Mouse (Mus musculus): ENCODE data around the gene Rfng. TPM values are rescaled to one million over a fixed set of nuclear protein-coding genes. Genes with fewer than 3 reads are reported as not detected.
"Not testable (repeated sequence)": the region's sequence is repeated elsewhere in the genome, so short reads cannot be mapped to it uniquely, and the experiment has no call there.

The Rfng gene
- total and polyA plus RNA-seq, 3 experiments: 12.7 to 40.7 TPM; not detected in 1

GRCm38 (mm10) chr11:120789355-120789754 is 5.3 kb upstream of the Rfng start:
- Histone ChIP-seq H3K27ac (ENCODE audit: control insufficient read depth, low read depth, low read length) (no peak overlapping the region), H3K4me3 (ENCODE audit: control insufficient read depth in 1 of 2, insufficient read depth in 1 of 2, low read depth in 2 of 2, low read length in 2 of 2) (no peak overlapping the region), H3K9me3 (replicated peaks; ENCODE audit: insufficient read depth, low read length) (no peaks in the 10 kb centered on the region), H3K27me3 (ENCODE audit: control insufficient read depth in 1 of 2, insufficient read depth in 2 of 2, low read length in 2 of 2) (no peaks in the 10 kb centered on the region), H3K4me1 (ENCODE audit: control insufficient read depth in 1 of 2, insufficient read depth in 2 of 2, low read length in 2 of 2) (peaks cover 0 to 12% of the 10 kb centered on the region in 2 experiments; a peak in 1 of 4 replicates), H3K79me2 (ENCODE audit: control insufficient read depth, insufficient read depth, low read length, poor library complexity) (peaks cover 23% of the 10 kb centered on the region), H3K9ac (ENCODE audit: control insufficient read depth, low read depth, low read length, poor library complexity, severe bottlenecking) (no peak overlapping the region), H3K36me3 (ENCODE audit: control insufficient read depth in 1 of 2, insufficient read depth in 2 of 2, low read length in 2 of 2) (peaks cover 7% of the 10 kb centered on the region in 2 experiments)
- no peak for TF ChIP-seq ETS1 (IDR thresholded peaks at IDR 0.05; ENCODE audit: low read depth, low read length)
- TF ChIP-seq MAFK (IDR thresholded peaks at IDR 0.05; ENCODE audit: borderline replicate concordance, low read depth, low read length): no peak
- TF ChIP-seq ELF1 (IDR thresholded peaks at IDR 0.05; ENCODE audit: low read depth, low read length): no peak
- peak in 1 of 2 experiments; percentile 61; a peak in 2 of 4 replicates for TF ChIP-seq POLR2A (IDR thresholded peaks at IDR 0.05; ENCODE audit: control insufficient read depth in 1 of 2, insufficient read depth in 1 of 2, low read depth in 1 of 2, low read length in 2 of 2, poor library complexity in 1 of 2)
- peak; percentile 76; the same call in 1 of the 2 replicates for TF ChIP-seq POLR2AphosphoS2 (IDR thresholded peaks at IDR 0.05; ENCODE audit: low read length)
- no peak for TF ChIP-seq RCOR1 (IDR thresholded peaks at IDR 0.05; ENCODE audit: low read depth, low read length)
- TF ChIP-seq EP300 (IDR thresholded peaks at IDR 0.05; ENCODE audit: low read depth in 1 of 2, low read length in 2 of 2): no peak
- TF ChIP-seq ZMIZ1 (IDR thresholded peaks at IDR 0.05; ENCODE audit: low read depth, low read length): peak; percentile 8; the same call in 1 of the 2 replicates
- TF ChIP-seq MYB (IDR thresholded peaks at IDR 0.05; ENCODE audit: low read depth, low read length): no peak
- TF ChIP-seq CTCF (IDR thresholded peaks at IDR 0.05 in 2 of 3, conservative IDR thresholded peaks at IDR 0.05 in 1 of 3; ENCODE audit: control insufficient read depth in 1 of 3, insufficient read depth in 1 of 3, low read depth in 2 of 3, low read length in 3 of 3, poor library complexity in 1 of 3, severe bottlenecking in 1 of 3): no peak
- DNase-seq (ENCODE audit: low read depth, low spot score): peak; percentile 24

- not testable (repeated sequence) for H3K36me3 ChIP-seq (ENCODE audit: control insufficient read depth in 1 of 2, insufficient read depth in 2 of 2, low read length in 2 of 2); DNase-seq (ENCODE audit: low read depth, low spot score); H3K4me3 ChIP-seq (ENCODE audit: control insufficient read depth in 1 of 2, insufficient read depth in 1 of 2, low read depth in 2 of 2, low read length in 2 of 2); H3K9ac ChIP-seq (ENCODE audit: control insufficient read depth, low read depth, low read length, poor library complexity, severe bottlenecking); H3K27ac ChIP-seq (ENCODE audit: control insufficient read depth, low read depth, low read length); H3K27me3 ChIP-seq (ENCODE audit: control insufficient read depth in 1 of 2, insufficient read depth in 2 of 2, low read length in 2 of 2); H3K9me3 ChIP-seq (replicated peaks; ENCODE audit: insufficient read depth, low read length)
- Histone ChIP-seq H3K79me2 (ENCODE audit: control insufficient read depth, insufficient read depth, low read length, poor library complexity) (peaks cover 26% of the 10 kb centered on the region), H3K4me1 (ENCODE audit: control insufficient read depth in 1 of 2, insufficient read depth in 2 of 2, low read length in 2 of 2) (peaks cover 0 to 12% of the 10 kb centered on the region in 2 experiments; a peak in 1 of 4 replicates)
Observed at GRCm38 (mm10) chr11:120788460-120788859, 4.5 kb upstream of the Rfng start.

- peaks cover 0 to 16% of the 10 kb centered on the region in 2 experiments; a peak in 1 of 4 replicates for H3K4me1 ChIP-seq (ENCODE audit: control insufficient read depth in 1 of 2, insufficient read depth in 2 of 2, low read length in 2 of 2)
- peaks cover 26% of the 10 kb centered on the region for H3K79me2 ChIP-seq (ENCODE audit: control insufficient read depth, insufficient read depth, low read length, poor library complexity)
- no peak for DNase-seq (ENCODE audit: low read depth, low spot score)
- peaks cover 2 to 7% of the 10 kb centered on the region in 2 experiments for H3K36me3 ChIP-seq (ENCODE audit: control insufficient read depth in 1 of 2, insufficient read depth in 2 of 2, low read length in 2 of 2)
- peak overlapping the region; percentile 87 for H3K9ac ChIP-seq (ENCODE audit: control insufficient read depth, low read depth, low read length, poor library complexity, severe bottlenecking)
- no peaks in the 10 kb centered on the region for H3K27me3 ChIP-seq (ENCODE audit: control insufficient read depth in 1 of 2, insufficient read depth in 2 of 2, low read length in 2 of 2)
- peak overlapping the region; percentile 66 to 84 for H3K4me3 ChIP-seq (ENCODE audit: control insufficient read depth in 1 of 2, insufficient read depth in 1 of 2, low read depth in 2 of 2, low read length in 2 of 2)
- no peaks in the 10 kb centered on the region for H3K9me3 ChIP-seq (replicated peaks; ENCODE audit: insufficient read depth, low read length)
- TF ChIP-seq TCF12 (IDR thresholded peaks at IDR 0.05; ENCODE audit: low read depth, low read length) (no peak), ZKSCAN1 (IDR thresholded peaks at IDR 0.05; ENCODE audit: low read depth, low read length) (no peak), MAX (IDR thresholded peaks at IDR 0.05; ENCODE audit: low read length) (peak; percentile 10; the same call in 1 of the 2 replicates), GABPA (IDR thresholded peaks at IDR 0.05; ENCODE audit: low read depth, low read length) (no peak), JUND (IDR thresholded peaks at IDR 0.05; ENCODE audit: low read depth, low read length) (no peak), POLR2AphosphoS2 (IDR thresholded peaks at IDR 0.05; ENCODE audit: low read length) (no peak), KAT2A (conservative IDR thresholded peaks at IDR 0.05; ENCODE audit: low read depth, low read length) (no peak), TAL1 (IDR thresholded peaks at IDR 0.05; ENCODE audit: low read length) (no peak), MYC (IDR thresholded peaks at IDR 0.05; ENCODE audit: low read depth, low read length) (peak; percentile 23; the same call in 1 of the 2 replicates), USF1 (IDR thresholded peaks at IDR 0.05; ENCODE audit: low read depth, low read length) (no peak), NRF1 (IDR thresholded peaks at IDR 0.05; ENCODE audit: insufficient read depth, low read depth, low read length, poor library complexity, severe bottlenecking) (no peak), POLR2A (IDR thresholded peaks at IDR 0.05; ENCODE audit: control insufficient read depth in 1 of 2, insufficient read depth in 1 of 2, low read depth in 1 of 2, low read length in 2 of 2, poor library complexity in 1 of 2) (no peak), CHD2 (IDR thresholded peaks at IDR 0.05; ENCODE audit: low read length) (no peak)
- peak overlapping the region; percentile 85 for H3K27ac ChIP-seq (ENCODE audit: control insufficient read depth, low read depth, low read length)
Observed at GRCm38 (mm10) chr11:120785145-120785544, 1.1 kb upstream of the Rfng start.
